Mouse (Mus musculus) spleen, adult 18-20 months (tissue): Measurements from ENCODE around the gene Chn1.
A peak's percentile ranks its signal among the peaks of the same experiment; 100 is the strongest.
"Not testable (repeated sequence)": the region's sequence is repeated elsewhere in the genome, so short reads cannot be mapped to it uniquely, and the experiment has no call there.

ENCODE experiments used
- DNase-seq, 2 experiments: peaks; one replicate each; pipeline ENCODE4 v3.0.0; 2022; ENCODE audit warnings: mixed read lengths in 2 of 2

The Chn1 gene

GRCm38 (mm10) chr2:73774786-73775682 lies at the start of gene Chn1:
Chn1 (minus strand) TSS chr2:73775346.
- peak in 1 of 2 experiments; percentile 5 for DNase-seq

GRCm38 (mm10) chr2:73818742-73819141 lies 43.6 kb upstream of the Chn1 start:
- no peak for DNase-seq

- no peak for DNase-seq
These were observed 32.5 kb upstream of the Chn1 start for GRCm38 (mm10) chr2:73807609-73808008.

DNA sequence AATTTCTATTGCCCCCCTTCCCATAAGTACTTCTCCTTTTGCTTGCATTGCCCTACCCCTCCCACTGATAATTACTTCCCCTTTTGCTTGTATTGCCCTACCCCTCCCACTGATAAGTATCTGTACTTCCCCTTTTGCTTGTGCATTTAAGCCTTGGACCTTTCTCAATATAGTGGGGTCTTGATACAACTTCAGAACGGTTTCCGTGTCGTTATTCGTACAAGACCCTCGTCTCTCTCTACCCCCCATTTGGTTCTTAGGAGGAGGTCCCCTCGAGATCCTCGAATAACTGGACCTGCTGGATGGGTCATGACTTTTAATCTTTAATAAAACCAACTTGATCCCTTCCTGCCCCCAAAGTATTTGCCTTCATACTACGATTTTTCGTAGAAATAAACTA lies 25.0 kb upstream of the Chn1 start:
- DNase-seq = not testable (repeated sequence)

DNA sequence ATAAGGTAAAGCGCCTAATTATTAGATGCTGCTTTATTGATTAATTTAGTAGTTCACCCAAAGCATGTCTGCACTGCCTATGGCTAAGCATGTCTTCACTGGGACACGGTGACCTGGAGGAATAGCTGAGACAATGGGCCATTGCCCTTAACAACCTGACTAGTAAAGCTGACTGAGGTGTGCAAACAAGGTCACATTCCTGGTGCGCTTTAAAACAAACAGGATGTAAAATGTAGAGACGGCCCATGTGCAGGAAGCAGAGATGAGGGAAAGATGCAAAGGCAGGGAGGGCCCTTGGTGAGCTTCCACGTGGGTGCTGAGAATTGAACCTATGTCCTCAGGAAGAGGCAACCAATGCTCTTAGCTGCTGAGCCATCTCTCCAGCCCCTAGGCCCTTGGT lies 23.6 kb upstream of the Chn1 start:
- no peak for DNase-seq

DNA sequence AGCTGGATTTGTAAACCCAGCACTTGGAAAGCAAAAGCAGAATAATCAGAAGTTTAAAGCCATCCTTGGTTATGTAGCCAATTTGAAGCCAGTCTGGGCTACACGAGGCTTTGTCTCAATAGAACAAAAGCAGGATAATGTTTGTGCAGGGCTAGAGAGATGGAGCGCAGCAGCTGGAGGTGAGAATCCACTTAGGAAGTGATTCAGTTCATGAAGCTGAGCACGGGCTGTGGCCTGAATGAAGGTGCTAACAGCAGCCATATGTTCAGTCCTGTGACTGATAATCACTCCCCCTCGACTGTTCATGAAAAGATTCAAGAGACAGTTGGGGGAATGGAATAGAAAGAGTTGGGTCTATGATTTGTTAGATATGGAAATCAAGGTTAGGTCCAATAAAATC lies 23.0 kb upstream of the Chn1 start:
- DNase-seq = no peak

DNA sequence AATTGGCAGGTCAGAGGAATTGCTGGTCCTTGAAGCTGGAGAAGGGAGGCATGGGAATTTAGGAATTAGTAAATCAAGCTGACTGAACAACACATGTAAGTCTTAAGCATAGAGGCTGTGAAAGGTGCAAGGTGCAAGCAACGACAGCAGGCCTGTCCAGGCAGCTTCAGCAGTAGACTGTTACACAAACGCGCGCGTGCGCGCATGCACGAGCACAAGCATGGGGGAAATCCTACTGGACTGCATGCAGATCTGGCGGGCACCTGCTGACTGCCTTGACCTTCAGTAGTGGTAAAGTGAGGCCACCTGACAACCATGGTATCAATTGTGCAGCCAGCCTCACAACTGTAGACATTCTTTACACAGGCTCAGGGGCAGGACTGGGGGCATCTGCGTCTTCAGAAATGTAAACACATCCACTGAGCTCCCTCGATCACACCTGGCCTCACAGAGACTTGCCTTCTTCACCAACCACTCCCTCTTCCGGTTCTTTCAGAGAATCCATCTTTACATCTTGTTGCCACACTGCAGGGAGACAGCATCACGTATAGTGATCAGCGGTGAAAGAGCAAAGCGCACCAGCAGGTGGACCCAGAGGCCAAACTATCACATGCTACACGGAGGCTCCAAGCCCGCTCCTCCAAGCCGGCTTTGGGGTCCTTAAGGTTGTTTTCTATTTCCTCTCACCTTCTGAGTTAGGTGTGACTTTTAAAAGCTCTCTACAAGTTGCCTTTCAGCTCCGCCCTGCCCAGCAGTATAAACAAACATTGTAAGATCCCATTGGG lies 16.9 kb upstream of the Chn1 start:
- no peak for DNase-seq

- no peak for DNase-seq
These were observed 15.2 kb upstream of the Chn1 start for GRCm38 (mm10) chr2:73790332-73790731.

DNA sequence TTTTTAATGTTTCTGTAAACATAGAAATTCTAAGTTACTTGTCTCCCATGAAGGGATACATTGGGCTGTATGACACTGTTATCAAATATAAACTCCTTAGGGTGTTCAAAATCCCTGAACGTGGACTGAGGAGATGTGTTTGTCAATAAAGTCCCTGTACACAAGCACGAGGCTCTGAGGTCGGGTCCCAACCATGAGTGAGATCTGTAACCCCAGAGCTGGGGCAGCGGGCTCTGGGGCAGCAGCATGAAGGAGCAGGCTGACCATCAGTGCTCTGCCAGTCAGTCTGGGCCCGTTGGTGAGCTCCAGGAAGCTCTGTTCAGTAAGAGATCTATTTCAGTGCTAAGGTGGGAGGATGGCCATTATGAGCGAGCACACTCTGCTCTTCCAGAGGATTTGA lies 13.2 kb upstream of the Chn1 start:
- no peak for DNase-seq

- DNase-seq = no peak
These were observed 7.3 kb upstream of the Chn1 start for GRCm38 (mm10) chr2:73782371-73782905.

GRCm38 (mm10) chr2:73780321-73781010 lies 5.3 kb upstream of the Chn1 start:
- DNase-seq = no peak

GRCm38 (mm10) chr2:73779796-73780195 lies 4.7 kb upstream of the Chn1 start:
- DNase-seq = no peak

DNA sequence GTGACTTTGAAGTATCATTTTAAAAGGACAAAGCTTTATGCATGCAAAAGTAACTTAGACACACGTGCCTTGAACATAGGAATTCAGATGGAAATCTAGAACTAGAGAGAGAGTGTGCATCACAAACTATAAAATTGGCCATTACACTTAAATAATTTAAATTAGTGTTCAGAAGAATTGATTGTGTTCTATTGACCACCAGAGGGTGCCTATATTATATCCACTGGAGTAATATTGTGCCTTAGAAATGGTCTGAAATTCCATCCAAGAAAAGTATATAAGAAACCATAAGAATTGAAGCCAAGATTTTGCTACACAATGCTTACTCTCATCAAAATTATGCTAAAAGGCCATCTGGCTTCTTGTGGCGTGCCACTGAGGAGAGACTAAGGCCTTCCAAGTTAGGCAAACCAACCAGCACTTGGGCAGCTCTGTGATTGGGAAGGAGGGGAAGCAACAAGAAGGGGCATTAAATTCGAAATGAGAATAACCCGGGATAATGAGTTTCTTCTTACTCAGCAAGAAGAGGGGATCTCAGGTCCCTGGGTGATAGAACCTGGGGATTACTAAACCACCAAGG lies 4.0 kb upstream of the Chn1 start:
- DNase-seq = no peak

DNA sequence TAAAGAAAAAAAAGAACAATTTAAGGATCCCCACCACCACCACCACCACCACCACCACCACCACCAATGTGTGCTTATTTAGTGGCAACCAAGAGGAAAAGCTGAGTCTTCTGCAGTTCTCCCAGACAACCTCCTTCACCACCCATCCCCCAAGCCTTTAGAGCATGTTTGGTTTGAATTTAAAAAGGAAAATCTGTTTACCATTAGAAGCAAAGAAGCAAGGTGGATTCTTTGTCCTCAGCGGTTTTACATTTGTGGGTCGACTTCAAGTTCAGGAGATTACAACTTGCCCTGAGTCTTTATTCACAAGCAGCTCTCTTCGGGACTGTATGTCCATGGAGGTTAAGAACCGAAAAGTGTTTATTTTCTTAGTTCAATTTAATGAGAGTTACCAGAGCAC lies 1.8 kb upstream of the Chn1 start:
- no peak for DNase-seq

GRCm38 (mm10) chr2:73775683-73776310 lies 651 bp upstream of the Chn1 start:
- no peak for DNase-seq

DNA sequence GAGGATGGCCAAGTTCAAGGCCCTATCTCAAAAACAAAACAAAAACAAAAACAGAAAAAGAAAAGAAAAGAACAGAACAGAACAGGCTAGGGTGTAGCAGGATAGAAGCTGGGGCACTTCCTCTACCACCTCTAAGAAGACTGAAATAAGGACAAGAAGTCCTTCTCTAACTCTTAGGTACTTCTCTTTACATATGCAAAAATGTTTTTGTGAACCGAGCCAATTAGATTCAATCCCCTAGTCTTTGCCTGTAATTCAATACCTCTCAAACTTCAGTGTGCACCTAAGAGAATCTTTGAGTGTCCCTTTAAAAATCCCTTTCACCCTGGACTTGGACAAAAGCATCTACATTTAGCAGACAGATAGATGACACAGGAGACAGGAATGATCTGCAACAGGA lies 2.2 kb downstream of the Chn1 start:
- DNase-seq = no peak

DNA sequence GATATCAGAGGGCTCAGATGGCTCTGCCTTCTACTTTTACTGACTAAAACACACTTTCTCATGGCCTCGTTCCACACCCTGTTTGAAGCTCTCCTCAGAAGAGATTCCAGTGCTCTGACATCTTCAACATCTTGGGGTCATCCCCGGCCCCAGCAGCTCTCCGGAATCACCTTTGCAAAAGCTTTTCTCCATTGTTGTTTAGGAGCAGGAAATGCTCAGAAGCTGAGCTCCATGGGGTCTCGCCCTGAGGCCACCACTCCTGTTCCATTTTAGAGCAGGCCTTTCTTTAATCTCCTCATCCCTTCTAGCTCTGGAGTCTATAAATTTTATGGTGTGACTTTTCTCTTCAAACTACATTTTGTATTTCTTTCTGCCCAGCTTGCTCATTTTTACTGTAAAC lies 6.5 kb downstream of the Chn1 start:
- no peak for DNase-seq

- DNase-seq = no peak
These were observed 11.6 kb downstream of the Chn1 start for GRCm38 (mm10) chr2:73763541-73763940.

- DNase-seq = no peak
These were observed 15.2 kb downstream of the Chn1 start for GRCm38 (mm10) chr2:73759899-73760298.

DNA sequence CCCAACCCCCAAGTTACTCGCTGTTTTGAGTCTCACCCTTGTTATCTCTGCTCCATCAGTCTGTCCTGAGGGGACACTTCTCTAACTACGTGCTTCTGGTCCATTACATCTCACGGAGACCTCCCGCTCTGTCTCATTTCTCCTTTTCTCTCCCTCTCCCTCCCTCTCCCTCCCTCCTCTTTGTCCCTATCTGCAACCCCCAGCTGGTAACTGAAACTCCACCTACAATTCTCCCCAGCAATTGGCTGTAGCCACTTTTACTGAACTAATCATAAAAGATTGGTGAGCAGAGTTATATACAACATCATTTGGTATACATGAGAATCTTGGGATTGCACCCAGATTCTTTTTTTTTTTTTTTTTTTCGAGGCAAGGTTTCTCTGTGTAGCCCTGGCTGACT lies 16.1 kb downstream of the Chn1 start:
- no peak for DNase-seq

GRCm38 (mm10) chr2:73747297-73747696 lies 27.8 kb downstream of the Chn1 start:
- no peak for DNase-seq

GRCm38 (mm10) chr2:73746375-73746770 lies 28.8 kb downstream of the Chn1 start:
- no peak for DNase-seq
